Mouse (Mus musculus) stomach, postnatal 0 days (tissue): ENCODE measurements at regions not wholly inside any gene's neighbourhood (a gene's known extent, or its start where the extent isn't known, plus 50 kb on each side); places are given as distances from the start of the nearest gene placed in this dataset.

Source experiments
- CTCF ChIP-seq: IDR thresholded peaks from 2 replicates; pipeline ENCODE4 v1.5.1; 2016; ENCODE audit warnings: antibody characterized with exemption, low read depth, mild to moderate bottlenecking, moderate library complexity
- EP300 ChIP-seq: optimal IDR thresholded peaks from 2 replicates; pipeline ENCODE3; 2016; ENCODE audit warnings: antibody characterized with exemption

DNA sequence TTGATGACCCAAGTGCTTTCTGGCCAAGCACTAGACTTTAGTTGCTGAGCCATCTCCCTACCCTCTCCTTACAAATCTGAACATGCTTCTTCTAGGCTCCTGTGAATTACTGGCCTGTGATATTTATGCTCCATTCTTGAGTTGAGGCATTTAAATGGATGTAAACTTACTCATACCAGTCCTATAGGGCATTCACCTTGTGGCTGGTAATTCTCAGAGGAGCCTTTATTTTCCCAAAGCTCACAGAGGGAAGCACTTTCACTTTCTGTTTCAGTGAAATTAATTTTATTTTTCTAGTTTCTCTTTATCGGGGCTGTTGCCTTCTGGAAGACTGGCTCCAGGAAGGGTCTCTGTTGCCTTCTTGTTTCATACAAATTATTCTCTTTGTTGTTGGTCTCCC is 163.9 kb downstream of the Pdgfra start:
- no peak for TF ChIP-seq CTCF
- no peak for TF ChIP-seq EP300
